Mouse (Mus musculus) midbrain, embryonic 11.5 days (tissue): Measurements from ENCODE around the gene Kif27. TPM values are rescaled to one million over a fixed set of nuclear protein-coding genes. Genes with fewer than 3 reads are reported as not detected.

Source experiments
- ATAC-seq: fragments of 200-750 bp; cut with Nextera tagmentation; 2 replicates; pipeline ENCODE4 v1.8.0; 2017; ENCODE audit warnings: moderate TSS enrichment, moderate library complexity; ENCODE audit not compliant: low FRiP score
- DNase-seq: peaks from one replicate; pipeline ENCODE4 v3.0.0; 2015; ENCODE audit warnings: low spot score; ENCODE audit errors: missing footprints
- H3K27ac ChIP-seq: fragments of 300-500 bp; sonication (generic); 2 replicates; pipeline ENCODE4 v1.5.1; 2014; ENCODE audit warnings: low read depth, low read length
- H3K27me3 ChIP-seq: fragments of 300-500 bp; sonication (generic); 2 replicates; pipeline ENCODE4 v1.6.1; 2014; ENCODE audit warnings: mild to moderate bottlenecking, low read length, moderate library complexity, mixed read lengths; ENCODE audit not compliant: control insufficient read depth, insufficient read depth
- H3K36me3 ChIP-seq: fragments of 300-500 bp; sonication (generic); 2 replicates; pipeline ENCODE4 v1.6.1; 2014; ENCODE audit warnings: mild to moderate bottlenecking, low read length, moderate library complexity, mixed read lengths; ENCODE audit not compliant: control insufficient read depth, insufficient read depth
- H3K4me1 ChIP-seq: fragments of 300-500 bp; sonication (generic); 2 replicates; pipeline ENCODE4 v1.6.1; 2014; ENCODE audit warnings: low read length; ENCODE audit not compliant: control insufficient read depth, insufficient read depth
- H3K4me2 ChIP-seq: fragments of 300-500 bp; sonication (generic); 2 replicates; pipeline ENCODE4 v1.6.1; 2014; ENCODE audit warnings: mild to moderate bottlenecking, moderate library complexity
- H3K4me3 ChIP-seq: fragments of 300-500 bp; sonication (generic); 2 replicates; pipeline ENCODE4 v1.5.1; 2014; ENCODE audit warnings: low read depth, low read length
- H3K9ac ChIP-seq: fragments of 300-500 bp; sonication (generic); 2 replicates; pipeline ENCODE4 v1.6.1; 2014; ENCODE audit warnings: low read length
- H3K9me3 ChIP-seq: fragments of 300-500 bp; sonication (generic); 2 replicates; pipeline ENCODE4 v1.6.1; 2016; ENCODE audit warnings: low read length; ENCODE audit not compliant: control insufficient read depth
- WGBS: fragments of 180-500 bp; shearing (Covaris S2); extraction: QIAGEN DNeasy Blood & Tissue Kit; methylation state at CpG from one replicate; pipeline ENCODE4 v1.1.7; 2014; 5-methylcytosine and 5-hydroxymethylcytosine counted together
- polyA plus RNA-seq: library from polyadenylated mRNA; unstranded; fragments of >200 nt; fragmentation: Nextera tagmentation; extraction: Ambion mirVana; gene quantifications from 2 replicates; pipeline ENCODE4 v1.2.1, GENCODE M21; 2014

Kif27 gene
- polyA plus RNA-seq, 1 experiment from 2014 or later, result 1.1 TPM

DNA sequence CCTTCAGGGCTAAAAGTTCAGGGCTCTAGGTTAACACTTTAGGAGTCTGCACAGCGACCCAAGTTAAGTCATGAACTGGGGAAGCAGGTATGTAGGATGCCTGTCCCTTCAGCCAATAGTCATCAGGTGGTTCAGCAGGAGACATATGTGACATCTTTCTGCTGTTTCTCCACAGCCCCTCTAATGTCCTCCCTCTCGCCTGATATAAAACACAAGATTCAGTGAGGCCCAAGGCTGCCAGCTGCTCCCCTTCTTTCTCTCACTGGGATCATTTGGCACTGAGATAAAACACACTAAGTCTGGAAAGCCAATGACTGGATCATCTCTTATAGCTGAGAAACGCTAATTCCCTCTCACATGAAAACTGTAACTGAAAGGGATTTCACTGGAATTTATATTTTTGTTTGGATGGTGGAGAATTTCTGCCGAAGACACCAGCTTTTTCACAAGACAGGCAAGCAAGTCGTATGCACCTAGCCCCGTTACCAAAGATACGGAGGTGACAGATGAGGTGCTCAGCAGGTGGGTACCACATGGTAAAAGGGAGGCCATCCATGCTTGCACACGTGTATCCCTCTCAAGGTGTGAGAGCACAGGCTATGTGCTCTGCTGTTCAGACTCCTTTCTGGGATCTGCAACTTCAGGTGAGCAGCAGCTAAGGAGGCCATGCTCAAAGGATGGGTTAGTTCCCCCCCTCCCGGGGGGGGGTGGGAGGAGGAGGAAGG, 56.3 kb downstream of the Kif27 start:
- H3K9me3 ChIP-seq, result no peaks in the 10 kb centered on the region
- DNase-seq (peak; percentile 56), ATAC-seq (no peak)
- no peaks in the 10 kb centered on the region for H3K27me3 ChIP-seq
- no peaks in the 10 kb centered on the region for H3K4me1 ChIP-seq
- no peak overlapping the region for H3K4me3 ChIP-seq
- no peak overlapping the region for H3K9ac ChIP-seq
- WGBS, result 83% methylated on average over 9 of the region's 9 CpGs
- H3K4me2 ChIP-seq, result no peak overlapping the region
- no peaks in the 10 kb centered on the region for H3K36me3 ChIP-seq
- H3K27ac ChIP-seq, result no peak overlapping the region

DNA sequence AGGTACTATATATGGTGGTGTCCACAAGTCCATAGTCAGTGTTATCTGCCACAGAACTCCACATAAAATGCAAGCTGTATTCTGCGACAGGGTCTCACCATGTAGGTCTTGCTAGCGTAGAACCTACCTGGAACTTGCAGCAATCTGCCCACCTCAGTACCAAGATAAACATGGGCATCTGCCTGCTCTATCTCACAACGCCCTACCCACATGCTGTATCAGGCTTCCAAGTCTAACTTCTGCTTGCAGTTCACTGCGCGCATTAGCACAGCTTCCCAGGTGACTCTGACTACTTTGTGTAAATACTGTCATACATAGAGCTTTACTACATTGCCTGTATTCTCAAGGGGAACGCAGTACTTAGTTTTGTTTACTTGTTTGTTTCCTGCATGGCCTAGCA, 57.0 kb downstream of the Kif27 start:
- 95% methylated on average over 6 of the region's 6 CpGs for WGBS
- H3K27me3 ChIP-seq, result no peaks in the 10 kb centered on the region
- no peak overlapping the region for H3K27ac ChIP-seq
- H3K4me1 ChIP-seq, result no peaks in the 10 kb centered on the region
- no peaks in the 10 kb centered on the region for H3K36me3 ChIP-seq
- DNase-seq (no peak), ATAC-seq (no peak)
- H3K4me2 ChIP-seq, result no peak overlapping the region
- H3K4me3 ChIP-seq, result no peak overlapping the region
- no peak overlapping the region for H3K9ac ChIP-seq
- no peaks in the 10 kb centered on the region for H3K9me3 ChIP-seq

DNA sequence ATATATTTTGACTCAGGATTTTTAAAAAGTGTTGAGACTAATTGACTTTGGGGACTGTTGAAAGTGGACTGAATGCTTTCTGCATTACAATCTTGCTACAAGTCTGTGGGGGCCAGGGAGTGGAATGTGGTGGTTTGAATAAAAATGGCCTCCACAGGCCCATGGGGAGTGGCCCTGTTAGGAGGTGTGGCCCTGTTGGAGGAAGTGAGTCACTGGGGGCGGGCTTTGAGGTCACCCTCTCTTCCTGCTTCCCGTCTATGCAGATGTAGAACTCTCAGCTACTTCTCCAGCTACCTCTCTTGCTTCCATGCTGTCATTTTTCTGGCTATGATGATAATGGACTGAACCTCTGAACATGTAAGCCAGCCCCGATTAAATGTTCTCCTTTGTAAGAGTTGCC, 60.2 kb downstream of the Kif27 start:
- no peak overlapping the region for H3K4me2 ChIP-seq
- no peaks in the 10 kb centered on the region for H3K36me3 ChIP-seq
- WGBS, result 86% methylated on average over 3 of the region's 3 CpGs
- H3K9me3 ChIP-seq, result no peaks in the 10 kb centered on the region
- H3K4me3 ChIP-seq, result no peak overlapping the region
- no peak overlapping the region for H3K27ac ChIP-seq
- ATAC-seq (no peak), DNase-seq (no peak)
- no peak overlapping the region for H3K9ac ChIP-seq
- H3K4me1 ChIP-seq, result no peaks in the 10 kb centered on the region
- H3K27me3 ChIP-seq, result no peaks in the 10 kb centered on the region

GRCm38 (mm10) chr13:58295582-58295981, 63.3 kb downstream of the Kif27 start:
- WGBS, result 85% methylated on average over 3 of the region's 3 CpGs

DNA sequence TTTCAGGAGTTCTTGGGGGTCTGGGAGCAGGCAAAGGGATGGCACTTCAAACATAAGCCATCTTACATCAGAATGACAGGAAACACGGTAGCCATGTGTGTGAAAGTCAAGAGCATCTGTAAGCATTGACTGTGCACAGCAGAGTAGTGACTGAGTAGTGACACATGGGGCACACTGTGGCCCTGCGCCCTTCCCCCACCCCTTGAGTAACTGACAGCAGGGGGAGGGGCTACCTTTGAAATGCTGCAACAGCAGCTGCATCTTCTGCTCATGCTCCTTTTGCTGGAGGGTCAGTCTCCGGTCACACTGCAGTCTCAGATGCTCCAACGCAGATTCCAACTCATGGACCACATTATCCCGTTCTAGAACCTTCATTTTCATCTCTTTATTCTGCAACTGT, 66.1 kb downstream of the Kif27 start:
- ATAC-seq, result peak; percentile 64; the same call in 1 of the 2 replicates
- 20% methylated on average over 5 of the region's 5 CpGs for WGBS
- no peak overlapping the region for H3K9ac ChIP-seq

More at GRCm38 (mm10) chr13:58295582-58295981, 63.3 kb downstream of the Kif27 start:
- Histone ChIP-seq H3K36me3 (no peaks in the 10 kb centered on the region), H3K4me3 (no peak overlapping the region), H3K4me1 (peaks cover 3% of the 10 kb centered on the region), H3K27ac (no peak overlapping the region), H3K27me3 (no peaks in the 10 kb centered on the region), H3K9ac (no peak overlapping the region), H3K4me2 (no peak overlapping the region), H3K9me3 (no peaks in the 10 kb centered on the region)
- no peak for DNase-seq
- no peak for ATAC-seq

GRCm38 (mm10) chr13:58289308-58289707, 69.6 kb downstream of the Kif27 start:
- no peaks in the 10 kb centered on the region for H3K27me3 ChIP-seq
- H3K4me1 ChIP-seq, result peaks cover 3% of the 10 kb centered on the region
- 83% methylated on average over 1 of the region's 1 CpGs for WGBS
- no peak overlapping the region for H3K27ac ChIP-seq
- H3K4me3 ChIP-seq, result no peak overlapping the region
- no peak overlapping the region for H3K4me2 ChIP-seq
- no peak overlapping the region for H3K9ac ChIP-seq
- no peaks in the 10 kb centered on the region for H3K36me3 ChIP-seq
- ATAC-seq (no peak), DNase-seq (no peak)
- H3K9me3 ChIP-seq, result no peaks in the 10 kb centered on the region

More for the DNA sequence above, 66.1 kb downstream of the Kif27 start:
- no peak overlapping the region for H3K27ac ChIP-seq
- H3K4me1 ChIP-seq, result peaks cover 3% of the 10 kb centered on the region
- no peaks in the 10 kb centered on the region for H3K36me3 ChIP-seq
- no peak overlapping the region for H3K4me3 ChIP-seq
- DNase-seq, result no peak
- H3K9me3 ChIP-seq, result no peaks in the 10 kb centered on the region
- no peak overlapping the region for H3K4me2 ChIP-seq
- H3K27me3 ChIP-seq, result no peaks in the 10 kb centered on the region

DNA sequence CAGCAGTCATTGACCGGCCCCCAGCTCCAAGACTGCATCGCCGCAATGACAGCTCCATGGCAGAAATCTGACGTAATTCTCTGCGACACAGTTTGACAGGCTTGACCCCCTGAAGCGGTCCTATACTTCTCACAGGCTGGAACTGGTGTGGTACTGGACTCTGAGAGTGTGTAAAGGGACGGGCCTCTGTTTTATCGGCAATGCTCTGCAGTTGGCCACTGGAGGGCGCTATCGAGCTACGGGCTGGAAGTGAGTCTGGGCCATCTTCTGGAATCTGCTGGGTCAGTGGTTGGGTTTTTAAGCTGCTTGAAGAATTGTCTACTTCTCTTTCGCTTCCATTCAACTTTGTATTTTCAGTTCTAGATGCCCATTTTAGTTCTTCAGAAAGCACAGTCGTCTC, 71.1 kb downstream of the Kif27 start:
- Histone ChIP-seq H3K36me3 (no peaks in the 10 kb centered on the region), H3K27me3 (no peaks in the 10 kb centered on the region), H3K9ac (no peak overlapping the region), H3K4me2 (no peak overlapping the region), H3K9me3 (no peaks in the 10 kb centered on the region), H3K4me1 (peaks cover 2% of the 10 kb centered on the region), H3K4me3 (no peak overlapping the region), H3K27ac (no peak overlapping the region)
- peak; percentile 68 for ATAC-seq
- DNase-seq, result peak; percentile 98
- 14% methylated on average over 13 of the region's 13 CpGs for WGBS

DNA sequence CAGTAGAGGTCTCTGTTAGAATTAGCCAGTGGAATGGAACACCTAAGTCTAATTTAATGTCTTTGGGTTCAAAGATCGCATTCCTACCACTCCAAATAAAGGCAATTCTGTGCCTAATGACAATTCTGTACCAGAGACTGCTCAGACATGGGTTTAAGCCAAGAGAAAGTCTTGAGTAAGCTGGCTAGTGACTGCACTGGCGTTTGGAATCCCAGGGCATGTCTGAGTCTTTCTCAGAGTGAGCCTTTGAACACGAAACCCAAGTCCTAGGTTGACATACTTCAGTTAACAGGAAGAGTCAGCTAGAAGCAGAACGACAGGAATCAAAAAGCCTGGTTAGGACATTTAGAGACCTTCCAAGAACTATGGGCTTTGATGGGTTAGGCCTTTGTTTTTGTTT, 75.5 kb downstream of the Kif27 start:
- no peak for DNase-seq
- WGBS, result 59% methylated on average over 4 of the region's 4 CpGs
- H3K4me2 ChIP-seq, result no peak overlapping the region
- no peaks in the 10 kb centered on the region for H3K27me3 ChIP-seq
- H3K9ac ChIP-seq, result no peak overlapping the region
- ATAC-seq, result no peak
- no peaks in the 10 kb centered on the region for H3K9me3 ChIP-seq
- no peaks in the 10 kb centered on the region for H3K4me1 ChIP-seq
- no peaks in the 10 kb centered on the region for H3K36me3 ChIP-seq
- H3K4me3 ChIP-seq, result no peak overlapping the region
- H3K27ac ChIP-seq, result no peak overlapping the region

- DNase-seq, result peak; percentile 69
- WGBS, result 71% methylated on average over 4 of the region's 4 CpGs
- H3K27me3 ChIP-seq, result no peaks in the 10 kb centered on the region
- H3K27ac ChIP-seq, result no peak overlapping the region
- no peaks in the 10 kb centered on the region for H3K36me3 ChIP-seq
- H3K4me3 ChIP-seq, result no peak overlapping the region
- no peaks in the 10 kb centered on the region for H3K9me3 ChIP-seq
- H3K4me1 ChIP-seq, result no peaks in the 10 kb centered on the region
- ATAC-seq, result no peak
- H3K4me2 ChIP-seq, result no peak overlapping the region
- no peak overlapping the region for H3K9ac ChIP-seq
Observed at GRCm38 (mm10) chr13:58281936-58282335, 77.0 kb downstream of the Kif27 start.
